Mouse (Mus musculus) layer of hippocampus, adult 8-10 months (tissue): ENCODE results near the gene Isoc2a. TPM values are rescaled to one million over a fixed set of nuclear protein-coding genes. Genes with fewer than 3 reads are reported as not detected.

Source experiments
- DNase-seq, 2 experiments: peaks; one replicate each; pipeline ENCODE4 v3.0.0; 2022; ENCODE audit warnings: low spot score in 2 of 2
- total RNA-seq, 4 experiments: library from RNA; stranded (reverse); gene quantifications; 2 replicates each; pipeline ENCODE4 v1.2.4; 2022

Isoc2a gene
- total RNA-seq, 4 experiments from 2014 or later: 13.7 to 16.0 (median 14.2) TPM

DNA sequence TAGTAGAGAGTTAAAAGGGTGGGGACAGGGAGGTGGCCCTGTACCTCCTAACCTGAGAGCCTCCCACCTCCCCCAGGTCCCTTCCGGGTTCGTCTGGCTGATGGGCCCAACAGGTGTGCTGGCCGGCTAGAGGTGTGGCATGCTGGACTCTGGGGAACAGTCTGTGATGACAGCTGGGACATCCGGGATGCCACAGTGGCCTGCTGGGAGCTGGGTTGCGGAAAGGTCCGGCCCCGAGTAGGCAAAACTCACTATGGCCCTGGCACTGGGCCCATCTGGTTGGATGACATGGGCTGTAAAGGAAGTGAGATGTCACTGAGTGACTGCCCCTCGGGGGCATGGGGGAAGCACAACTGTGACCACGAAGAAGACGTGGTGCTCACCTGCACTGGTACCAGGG, 59.9 kb downstream of the Isoc2a start:
- no peak for DNase-seq

- no peak for DNase-seq
These were observed 60.4 kb downstream of the Isoc2a start for GRCm38 (mm10) chr7:4937392-4937791.

DNA sequence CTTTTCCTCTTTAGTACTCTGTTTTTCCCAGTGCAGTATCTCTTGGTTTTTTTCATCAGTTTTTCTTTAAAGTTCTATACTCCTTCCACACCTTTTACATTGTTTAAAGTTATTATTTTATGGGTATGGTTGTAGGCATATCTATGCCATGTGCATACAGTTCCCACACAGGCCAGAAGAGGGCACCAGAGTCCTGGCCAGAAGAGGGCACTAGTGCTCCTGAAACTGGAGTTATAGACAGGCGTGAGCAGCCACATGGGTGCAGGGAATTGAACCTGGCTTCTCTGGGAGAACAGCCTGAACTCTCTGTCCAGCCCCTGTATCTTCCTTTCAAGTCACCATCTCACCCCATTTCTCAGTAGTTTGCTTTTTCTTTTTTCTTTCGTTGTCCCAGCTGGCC, 61.5 kb downstream of the Isoc2a start:
- DNase-seq: peak in 1 of 2 experiments; percentile 55

- peak in 1 of 2 experiments; percentile 84 for DNase-seq
These were observed 63.1 kb downstream of the Isoc2a start for GRCm38 (mm10) chr7:4940068-4940479.

GRCm38 (mm10) chr7:4942673-4943072, 65.7 kb downstream of the Isoc2a start:
- no peak for DNase-seq

DNA sequence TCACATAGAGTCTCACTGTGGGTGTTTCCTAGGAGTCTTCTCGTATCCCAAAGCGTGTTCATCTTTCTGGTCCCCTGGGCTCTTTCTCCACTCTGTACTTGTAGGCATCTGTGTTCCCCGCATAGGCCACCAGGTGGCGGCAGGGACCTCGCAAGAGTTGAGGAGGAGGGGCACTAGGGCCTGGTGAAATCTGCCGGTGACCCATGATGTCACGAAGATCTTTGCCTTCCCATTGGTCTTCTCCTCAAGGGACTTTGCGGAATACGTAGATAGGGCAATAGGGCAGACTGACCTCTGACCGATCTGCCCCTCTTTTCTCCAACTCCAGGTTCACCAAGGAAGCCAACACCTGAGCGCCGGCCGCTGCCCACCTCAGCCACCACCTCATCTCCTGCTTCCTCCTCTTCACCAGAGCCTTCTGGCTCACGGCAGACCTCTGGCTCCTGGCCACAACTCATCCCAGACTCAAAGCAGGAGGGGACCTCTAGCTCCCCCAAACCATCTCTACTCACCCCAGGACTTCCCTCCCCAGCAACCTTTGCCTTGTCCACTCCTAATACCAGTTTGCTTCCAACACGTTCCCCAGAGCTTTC, 66.4 kb downstream of the Isoc2a start:
- peak; percentile 93 to 97 for DNase-seq

Other genes with a start within 250 kb of the Isoc2a start
- 10 to 100 TPM; 15.4 to 27.0 (median 20.7) TPM for gene Tmem86b, start 245.7 kb upstream of the Isoc2a start, total RNA-seq
- 100 to 1,000 TPM; 130 to 139 (median 134) TPM for gene Ppp6r1, start 218.1 kb upstream of the Isoc2a start, total RNA-seq
- gene Hspbp1, start 192.1 kb upstream of the Isoc2a start, total RNA-seq: 10 to 100 TPM; 76.4 to 91.2 (median 84.1) TPM
- 100 to 1,000 TPM; 314 to 327 (median 325) TPM for gene Brsk1, start 186.5 kb upstream of the Isoc2a start, total RNA-seq
- under 1 TPM in 2 of 4 experiments, not detected in 2; 0.27 to 0.36 TPM for gene Tmem150b, start 151.9 kb upstream of the Isoc2a start, total RNA-seq
- 10 to 100 TPM; 26.1 to 39.8 (median 33.0) TPM for gene Kmt5c, start 137.0 kb upstream of the Isoc2a start, total RNA-seq
- 10 to 100 TPM in 1 of 4 experiments, 1 to 10 TPM in 3; 6.0 to 13.0 (median 7.4) TPM for gene Cox6b2, start 124.1 kb upstream of the Isoc2a start, total RNA-seq
- not detected for gene Fam71e2, start 105.9 kb upstream of the Isoc2a start, total RNA-seq
- gene Il11, start 94.3 kb upstream of the Isoc2a start, total RNA-seq: under 1 TPM; 0.31 to 0.43 (median 0.37) TPM
- not detected for gene Tmem190, start 94.2 kb upstream of the Isoc2a start, total RNA-seq
- 1 to 10 TPM; 1.2 to 3.7 (median 2.0) TPM for gene Tmem238, start 87.5 kb upstream of the Isoc2a start, total RNA-seq
- 100 to 1,000 TPM; 350 to 553 (median 418) TPM for gene Rpl28, start 84.3 kb upstream of the Isoc2a start, total RNA-seq
- gene Ube2s, start 64.6 kb upstream of the Isoc2a start, total RNA-seq: 100 to 1,000 TPM; 113 to 119 (median 116) TPM
- 100 to 1,000 TPM; 133 to 179 (median 153) TPM for gene Shisa7, start 32.5 kb upstream of the Isoc2a start, total RNA-seq
- 1 to 10 TPM; 4.7 to 8.9 (median 6.9) TPM for gene Isoc2b, start 6.9 kb upstream of the Isoc2a start, total RNA-seq
- under 1 TPM; 0.29 to 0.77 (median 0.39) TPM for gene Gm36210, start 29.4 kb downstream of the Isoc2a start, total RNA-seq
- 10 to 100 TPM; 13.0 to 15.3 (median 13.9) TPM for gene Zfp628, start 38.1 kb downstream of the Isoc2a start, total RNA-seq
- 100 to 1,000 TPM in 2 of 4 experiments, 10 to 100 TPM in 2; 89.9 to 111 (median 102) TPM for gene Nat14, start 44.9 kb downstream of the Isoc2a start, total RNA-seq
- gene Ssc5d, start 48.6 kb downstream of the Isoc2a start, total RNA-seq: 1 to 10 TPM; 2.8 to 5.1 (median 4.2) TPM
- gene Sbk2, start 87.3 kb downstream of the Isoc2a start, total RNA-seq: 1 to 10 TPM in 1 of 4 experiments, under 1 TPM in 2, not detected in 1; 0.58 to 1.1 (median 0.90) TPM
- 1 to 10 TPM in 2 of 4 experiments, under 1 TPM in 2; 0.71 to 1.1 (median 0.98) TPM for gene Sbk3, start 94.0 kb downstream of the Isoc2a start, total RNA-seq
- gene Zfp579, start 119.0 kb downstream of the Isoc2a start, total RNA-seq: 10 to 100 TPM; 23.2 to 32.9 (median 30.6) TPM
- 1 to 10 TPM; 6.0 to 8.0 (median 6.9) TPM for gene Zfp524, start 137.3 kb downstream of the Isoc2a start, total RNA-seq
- 10 to 100 TPM; 20.7 to 25.3 (median 24.5) TPM for gene Fiz1, start 137.5 kb downstream of the Isoc2a start, total RNA-seq
- gene Gm44973, start 138.3 kb downstream of the Isoc2a start, total RNA-seq: not detected
- 10 to 100 TPM; 37.1 to 42.5 (median 38.5) TPM for gene Zfp865, start 143.2 kb downstream of the Isoc2a start, total RNA-seq
- 10 to 100 TPM; 45.2 to 65.9 (median 56.9) TPM for gene Ccdc106, start 143.4 kb downstream of the Isoc2a start, total RNA-seq
- gene 4632433K11Rik, start 157.0 kb downstream of the Isoc2a start, total RNA-seq: under 1 TPM in 1 of 4 experiments, not detected in 3; 0.55 TPM
- 1 to 10 TPM; 5.6 to 6.4 (median 6.3) TPM for gene Zfp784, start 161.3 kb downstream of the Isoc2a start, total RNA-seq
- 10 to 100 TPM; 22.8 to 28.6 (median 27.8) TPM for gene Zfp580, start 174.4 kb downstream of the Isoc2a start, total RNA-seq
- 100 to 1,000 TPM; 175 to 196 (median 179) TPM for gene U2af2, start 185.0 kb downstream of the Isoc2a start, total RNA-seq
- gene Epn1, start 203.1 kb downstream of the Isoc2a start, total RNA-seq: 100 to 1,000 TPM; 411 to 477 (median 457) TPM
- not detected for gene Rfpl4, start 239.8 kb downstream of the Isoc2a start, total RNA-seq
- 1 to 10 TPM in 1 of 4 experiments, under 1 TPM in 2, not detected in 1; 0.63 to 1.0 (median 0.77) TPM for gene Rasl2-9, start 248.8 kb downstream of the Isoc2a start, total RNA-seq